11 mouse cellular contexts compared by ENCODE assay signal in the genomic region with DNA sequence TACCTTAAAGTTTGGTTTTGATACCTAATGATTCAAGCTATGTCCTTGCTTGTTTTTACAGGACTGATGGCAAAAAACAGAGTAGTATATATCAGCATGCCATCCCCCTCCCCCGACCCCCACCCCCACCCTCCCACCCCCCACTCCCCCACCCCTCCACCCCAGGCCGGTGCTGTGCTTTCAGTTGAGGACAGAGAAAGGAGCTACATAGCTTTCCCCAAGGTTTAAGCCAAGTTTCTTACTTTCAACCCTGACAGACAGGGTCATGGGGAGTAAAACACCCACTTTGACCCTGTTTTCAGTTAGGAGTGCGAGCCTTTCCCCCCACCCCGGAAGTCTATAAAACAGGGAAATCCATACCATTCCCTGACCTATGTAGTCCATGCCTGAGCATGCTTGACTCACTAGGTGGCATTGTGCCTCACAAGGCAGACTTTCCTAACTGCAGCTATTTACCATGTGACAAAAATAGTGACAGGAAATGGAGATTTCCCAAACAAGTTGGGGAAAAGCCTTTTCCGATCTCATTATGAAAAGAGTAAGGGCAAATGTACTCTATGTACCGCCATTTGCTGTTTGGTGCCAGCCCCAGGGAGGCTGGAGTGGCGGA.
A peak's percentile ranks its signal among the peaks of the same experiment; 100 is the strongest.
DNase-seq lines count a peak whose midpoint lies in the region; ATAC-seq and TF ChIP-seq lines count a peak whose summit lies in the region.
"Had no signal": no experiment of that assay in that cellular context is flagged by ENCODE, and none has a peak within 500 bp of the region (broad histone marks: within the 10 kb centered on the region; RNA-seq: fewer than 3 reads in every experiment).

No protein-coding gene starts in this region.

- peak; percentile 25 for DNase-seq in embryo, embryonic 10 days (ENCODE audit: low spot score)
- no peak for DNase-seq in embryo, embryonic 9.5 days (ENCODE audit: extremely low spot score)
- DNase-seq in kidney, adult 2 months: peak; percentile 38
- no peak for DNase-seq in kidney, postnatal 25 days
- no peak for DNase-seq in midbrain, postnatal 0 days (ENCODE audit: low spot score)
- DNase-seq in cerebellum, postnatal 4 days (ENCODE audit: low spot score in 2 of 2): no peak
- no peak for DNase-seq in left cerebral cortex, postnatal 36 days (ENCODE audit: low spot score in 2 of 2)
- DNase-seq: thymus, postnatal 25 days had no signal

- H3K9ac ChIP-seq in midbrain, postnatal 0 days (replicated peaks; ENCODE audit: low read length, poor library complexity, severe bottlenecking): no peak overlapping the region
- H3K9ac ChIP-seq in midbrain, embryonic 16.5 days (ENCODE audit: low read depth, low read length): no peak overlapping the region
- H3K9ac ChIP-seq: forebrain, embryonic 13.5 days; midbrain, embryonic 15.5 days had no signal

- no peaks in the 10 kb centered on the region for H3K4me1 ChIP-seq in kidney, adult 2 months (ENCODE audit: control insufficient read depth, insufficient read depth, low read length)
- H3K4me1 ChIP-seq in midbrain, postnatal 0 days (ENCODE audit: insufficient read depth, low read length): no peaks in the 10 kb centered on the region
- peaks cover 5% of the 10 kb centered on the region; the same call in 1 of the 2 replicates for H3K4me1 ChIP-seq in midbrain, embryonic 16.5 days (ENCODE audit: control insufficient read depth, insufficient read depth, low read length)

- no peaks in the 10 kb centered on the region for H3K9me3 ChIP-seq in midbrain, postnatal 0 days (ENCODE audit: low read length)
- no peaks in the 10 kb centered on the region for H3K9me3 ChIP-seq in midbrain, embryonic 16.5 days (replicated peaks; ENCODE audit: control insufficient read depth, low read length, poor library complexity, severe bottlenecking)
- H3K9me3 ChIP-seq: forebrain, embryonic 13.5 days; midbrain, embryonic 15.5 days had no signal

- no peak for ATAC-seq in midbrain, postnatal 0 days (ENCODE audit: low FRiP score)
- no peak for ATAC-seq in midbrain, embryonic 16.5 days
- ATAC-seq: forebrain, embryonic 13.5 days; midbrain, embryonic 15.5 days had no signal

- TF ChIP-seq POLR2A in kidney, adult 2 months (IDR thresholded peaks at IDR 0.05; ENCODE audit: low read depth, low read length): no peak

- H3K36me3 ChIP-seq in kidney, adult 2 months (ENCODE audit: control insufficient read depth, insufficient read depth, low read length): peaks cover 7% of the 10 kb centered on the region
- no peaks in the 10 kb centered on the region for H3K36me3 ChIP-seq in midbrain, postnatal 0 days (ENCODE audit: insufficient read depth, low read length)
- no peaks in the 10 kb centered on the region for H3K36me3 ChIP-seq in midbrain, embryonic 16.5 days (ENCODE audit: control insufficient read depth, insufficient read depth, low read length)
- H3K36me3 ChIP-seq: midbrain, embryonic 15.5 days had no signal

- no peak overlapping the region for H3K4me3 ChIP-seq in kidney, adult 2 months (ENCODE audit: insufficient read depth, low read depth, low read length)
- H3K4me3 ChIP-seq in midbrain, postnatal 0 days (ENCODE audit: low read depth, low read length): no peak overlapping the region
- no peak overlapping the region for H3K4me3 ChIP-seq in midbrain, embryonic 16.5 days (ENCODE audit: low read depth, low read length)
- H3K4me3 ChIP-seq: forebrain, embryonic 13.5 days; midbrain, embryonic 15.5 days had no signal

- intact Hi-C loops in left cerebral cortex, postnatal 36 days (cut with DNase I): no loop called here

- WGBS in kidney, adult 2 months: 27% methylated on average over 7 of the region's 7 CpGs
- WGBS in midbrain, postnatal 0 days: 48% methylated on average over 7 of the region's 7 CpGs
- 55% methylated on average over 7 of the region's 7 CpGs for WGBS in midbrain, embryonic 16.5 days

- H3K27ac ChIP-seq in kidney, adult 2 months (ENCODE audit: insufficient read depth, low read depth, low read length): peak overlapping the region; percentile 31; the same call in 1 of the 2 replicates
- no peak overlapping the region for H3K27ac ChIP-seq in midbrain, postnatal 0 days (ENCODE audit: low read depth, low read length)
- H3K27ac ChIP-seq in midbrain, embryonic 16.5 days (ENCODE audit: low read length): no peak overlapping the region
- H3K27ac ChIP-seq: forebrain, embryonic 13.5 days; midbrain, embryonic 15.5 days had no signal

- no peak overlapping the region for H3K4me2 ChIP-seq in midbrain, postnatal 0 days (ENCODE audit: low read depth, low read length, poor library complexity, severe bottlenecking)
- no peak overlapping the region for H3K4me2 ChIP-seq in midbrain, embryonic 16.5 days (ENCODE audit: low read length)
- H3K4me2 ChIP-seq: forebrain, embryonic 13.5 days; midbrain, embryonic 15.5 days had no signal

- H3K27me3 ChIP-seq in kidney, adult 2 months (replicated peaks; ENCODE audit: control insufficient read depth, insufficient read depth, low read length): no peaks in the 10 kb centered on the region
- H3K27me3 ChIP-seq in midbrain, postnatal 0 days (ENCODE audit: insufficient read depth, low read length): no peaks in the 10 kb centered on the region
- no peaks in the 10 kb centered on the region for H3K27me3 ChIP-seq in midbrain, embryonic 16.5 days (ENCODE audit: control insufficient read depth, insufficient read depth, low read depth, low read length)
- H3K27me3 ChIP-seq: forebrain, embryonic 13.5 days; midbrain, embryonic 15.5 days had no signal

- peak; percentile 50; the same call in 1 of the 2 replicates for TF ChIP-seq CTCF in kidney, adult 2 months (conservative IDR thresholded peaks at IDR 0.05; ENCODE audit: insufficient read depth, insufficient read length, low read depth, low read length)
- TF ChIP-seq CTCF in midbrain, postnatal 0 days (IDR thresholded peaks at IDR 0.05): peak; percentile 56

Comparison
In these comparisons a context has a peak if more than half of its experiments do, and no peak if none do; other contexts are left out.
1. DNase-seq: peak in embryo, embryonic 10 days (single experiment) and kidney, adult 2 months (single experiment); none in embryo, embryonic 9.5 days (single experiment), kidney, postnatal 25 days (0 of 2), midbrain, postnatal 0 days (single experiment), cerebellum, postnatal 4 days (0 of 2) and left cerebral cortex, postnatal 36 days (0 of 2).